Mouse (Mus musculus): ENCODE results near the gene Kpna6. TPM values are rescaled to one million over a fixed set of nuclear protein-coding genes. Genes with fewer than 3 reads are reported as not detected.

Gene Kpna6
- polyA plus RNA-seq, 1 experiment from 2014 or later = 19.3 TPM

DNA sequence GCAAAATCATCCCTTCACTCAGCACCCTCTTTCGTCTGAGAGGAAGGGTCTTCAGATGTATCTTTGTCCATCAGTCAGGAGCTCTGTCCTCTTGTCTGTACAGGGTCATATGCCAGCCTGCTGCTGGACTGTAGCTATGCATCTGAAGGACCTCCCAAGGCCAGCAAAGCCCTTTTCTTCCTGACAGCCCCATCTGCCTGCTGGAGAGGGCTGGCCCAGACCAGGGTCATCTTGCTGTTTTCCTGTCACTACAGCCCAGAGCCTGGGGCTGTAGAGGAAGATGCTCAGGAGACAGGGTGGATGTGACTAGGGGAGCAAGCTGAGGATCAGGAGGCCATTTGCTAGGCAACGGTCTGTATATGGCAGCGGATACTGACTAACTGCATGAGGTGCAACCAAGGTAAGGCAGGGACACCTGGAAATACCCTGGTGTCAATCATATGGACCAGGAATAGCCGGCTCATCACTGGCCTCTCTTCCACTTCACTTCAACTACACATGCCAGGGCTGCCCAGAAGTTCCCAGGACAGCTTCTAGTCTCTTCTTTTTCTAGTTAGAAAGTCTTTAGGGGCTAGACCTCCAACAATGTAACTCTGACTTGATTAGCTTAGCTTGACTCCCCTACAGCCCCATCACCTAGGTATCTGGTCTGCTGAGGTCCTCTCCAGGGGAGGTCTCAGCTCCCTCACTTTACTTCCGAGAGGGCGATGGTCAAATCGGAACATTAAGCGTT is 49.6 kb downstream of the Kpna6 start:
- WGBS = 14% methylated on average over 8 of the region's 8 CpGs
- H3K36me3 ChIP-seq (ENCODE audit: control insufficient read depth, insufficient read depth, low read length) = peaks cover 18% of the 10 kb centered on the region
- H3K9ac ChIP-seq (ENCODE audit: low read depth, low read length) = peak overlapping the region; percentile 82
- peak overlapping the region; percentile 71 for H3K4me3 ChIP-seq (ENCODE audit: low read depth, low read length)
- no peaks in the 10 kb centered on the region for H3K27me3 ChIP-seq (ENCODE audit: control insufficient read depth, insufficient read depth, low read depth, low read length)
- peak overlapping the region; percentile 99 for H3K4me2 ChIP-seq (ENCODE audit: low read length)
- peaks cover 43% of the 10 kb centered on the region for H3K4me1 ChIP-seq (ENCODE audit: control insufficient read depth, insufficient read depth, low read length)
- no peak for ATAC-seq
- no peaks in the 10 kb centered on the region for H3K9me3 ChIP-seq (replicated peaks; ENCODE audit: control insufficient read depth, low read length, poor library complexity, severe bottlenecking)
- H3K27ac ChIP-seq (ENCODE audit: low read length) = peak overlapping the region; percentile 98

DNA sequence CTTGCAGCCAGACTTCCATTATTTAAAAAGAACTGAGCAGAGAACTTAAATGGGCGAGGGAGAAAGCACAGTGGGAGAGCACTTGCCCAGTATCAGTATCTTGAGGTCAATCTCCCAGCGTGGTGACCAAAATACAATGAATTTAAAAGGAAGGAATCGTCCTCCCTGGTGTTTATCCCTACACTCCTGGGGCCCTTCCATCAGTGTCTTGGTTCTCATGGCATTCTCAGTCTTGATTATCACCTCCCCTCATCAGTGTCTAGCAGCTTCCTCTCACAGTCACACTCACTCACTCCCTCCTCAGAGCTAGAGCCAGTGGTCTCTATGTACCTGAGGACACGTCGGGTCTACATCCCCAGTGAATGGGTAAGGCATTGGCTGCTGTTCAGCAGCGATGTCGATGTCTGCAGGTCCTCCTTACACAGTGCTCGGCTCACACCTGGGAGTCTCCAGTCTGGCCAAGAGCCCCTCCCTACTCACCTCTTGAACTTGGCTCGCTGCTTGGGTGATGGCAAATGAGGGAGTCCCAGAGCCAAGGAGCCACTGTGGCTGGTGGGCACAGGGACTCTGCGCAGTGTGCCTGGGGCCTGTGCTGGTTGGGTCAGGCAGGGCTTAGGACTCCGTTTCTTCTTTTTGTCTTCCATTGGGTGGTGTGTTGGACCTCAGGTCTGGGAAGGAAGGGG is 50.3 kb downstream of the Kpna6 start:
- peak overlapping the region; percentile 71 for H3K4me3 ChIP-seq (ENCODE audit: low read depth, low read length)
- no peaks in the 10 kb centered on the region for H3K9me3 ChIP-seq (replicated peaks; ENCODE audit: control insufficient read depth, low read length, poor library complexity, severe bottlenecking)
- no peaks in the 10 kb centered on the region for H3K27me3 ChIP-seq (ENCODE audit: control insufficient read depth, insufficient read depth, low read depth, low read length)
- H3K27ac ChIP-seq (ENCODE audit: low read length) = peak overlapping the region; percentile 98
- peaks cover 46% of the 10 kb centered on the region for H3K4me1 ChIP-seq (ENCODE audit: control insufficient read depth, insufficient read depth, low read length)
- H3K9ac ChIP-seq (ENCODE audit: low read depth, low read length) = peak overlapping the region; percentile 82
- H3K36me3 ChIP-seq (ENCODE audit: control insufficient read depth, insufficient read depth, low read length) = peaks cover 12% of the 10 kb centered on the region; the same call in 1 of the 2 replicates
- H3K4me2 ChIP-seq (ENCODE audit: low read length) = peak overlapping the region; percentile 99
- ATAC-seq = no peak
- 73% methylated on average over 11 of the region's 11 CpGs for WGBS

DNA sequence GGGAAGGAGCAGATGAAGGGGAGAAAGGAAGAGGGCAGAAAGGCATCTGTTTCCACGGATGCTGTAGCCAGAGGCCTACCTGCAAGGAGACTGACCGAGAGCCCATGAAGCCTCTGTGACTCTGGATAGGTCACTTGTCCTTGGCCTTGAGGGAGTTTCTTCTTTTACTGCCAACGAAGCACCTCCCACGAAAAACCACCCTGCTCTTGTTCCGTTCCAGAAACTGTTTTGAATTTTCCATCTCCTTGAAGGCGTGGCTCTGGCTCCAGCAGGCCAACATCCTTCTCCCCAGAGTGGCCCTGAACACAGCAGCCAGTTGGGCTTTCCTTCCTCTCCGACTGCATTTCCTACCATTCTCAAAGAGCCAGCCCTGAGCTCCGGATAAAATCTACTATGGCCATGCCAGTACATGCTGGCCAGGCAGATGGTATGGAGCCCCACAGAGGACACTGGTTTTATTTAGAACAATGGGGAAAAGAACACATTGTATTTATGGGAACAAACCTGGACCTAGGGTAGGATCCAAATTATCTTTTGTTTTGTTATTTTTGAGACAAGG is 51.2 kb downstream of the Kpna6 start:
- no peak overlapping the region for H3K4me3 ChIP-seq (ENCODE audit: low read depth, low read length)
- peaks cover 8% of the 10 kb centered on the region; the same call in 1 of the 2 replicates for H3K36me3 ChIP-seq (ENCODE audit: control insufficient read depth, insufficient read depth, low read length)
- H3K27ac ChIP-seq (ENCODE audit: low read length) = no peak overlapping the region
- peaks cover 46% of the 10 kb centered on the region for H3K4me1 ChIP-seq (ENCODE audit: control insufficient read depth, insufficient read depth, low read length)
- WGBS = 83% methylated on average over 8 of the region's 8 CpGs
- peak overlapping the region; percentile 42; the same call in 1 of the 2 replicates for H3K9ac ChIP-seq (ENCODE audit: low read depth, low read length)
- peak overlapping the region; percentile 7; the same call in 1 of the 2 replicates for H3K4me2 ChIP-seq (ENCODE audit: low read length)
- no peaks in the 10 kb centered on the region for H3K27me3 ChIP-seq (ENCODE audit: control insufficient read depth, insufficient read depth, low read depth, low read length)
- ATAC-seq = no peak
- no peaks in the 10 kb centered on the region for H3K9me3 ChIP-seq (replicated peaks; ENCODE audit: control insufficient read depth, low read length, poor library complexity, severe bottlenecking)

DNA sequence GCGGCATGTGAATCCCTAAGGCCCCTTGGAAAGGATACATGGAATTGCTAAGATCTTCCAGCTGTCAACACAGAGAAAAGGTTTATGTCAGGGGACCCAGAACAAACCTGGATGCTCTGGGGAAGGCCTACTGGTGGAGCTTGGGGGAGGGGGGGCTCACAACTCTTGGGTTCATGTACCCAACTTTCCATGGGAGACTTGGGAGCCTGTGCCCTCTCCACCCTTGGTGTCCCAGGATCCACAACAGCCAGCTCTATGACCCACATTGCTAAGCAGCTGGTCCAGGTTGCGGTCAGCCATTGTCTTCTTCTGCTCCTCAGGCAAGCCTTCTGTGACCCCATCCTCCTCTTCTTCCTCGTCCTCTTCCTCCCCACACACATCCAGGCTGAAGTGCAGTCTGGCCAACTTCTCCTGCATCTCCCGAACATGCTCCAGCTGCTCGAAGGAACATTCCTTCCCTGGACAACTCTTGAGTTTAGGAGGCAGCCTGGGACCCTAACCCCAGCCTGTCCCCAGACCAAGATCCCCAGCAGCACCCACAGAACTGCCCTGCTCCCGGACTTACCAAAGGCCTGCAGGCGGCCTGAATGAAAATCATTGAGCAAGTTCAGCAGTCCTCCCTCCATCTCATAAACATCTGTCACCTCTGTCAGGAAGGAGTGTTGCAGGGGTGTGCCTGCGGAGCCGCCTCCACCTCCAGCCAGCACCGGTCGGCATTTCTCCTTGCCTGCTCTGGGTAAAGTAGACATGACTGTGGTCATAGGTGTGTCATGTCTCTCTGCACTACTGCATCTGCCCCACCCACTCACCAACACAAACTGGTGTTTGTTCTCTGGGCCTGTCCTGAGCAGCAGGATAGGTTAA is 51.9 kb downstream of the Kpna6 start:
- H3K4me1 ChIP-seq (ENCODE audit: control insufficient read depth, insufficient read depth, low read length) = peaks cover 43% of the 10 kb centered on the region

DNA sequence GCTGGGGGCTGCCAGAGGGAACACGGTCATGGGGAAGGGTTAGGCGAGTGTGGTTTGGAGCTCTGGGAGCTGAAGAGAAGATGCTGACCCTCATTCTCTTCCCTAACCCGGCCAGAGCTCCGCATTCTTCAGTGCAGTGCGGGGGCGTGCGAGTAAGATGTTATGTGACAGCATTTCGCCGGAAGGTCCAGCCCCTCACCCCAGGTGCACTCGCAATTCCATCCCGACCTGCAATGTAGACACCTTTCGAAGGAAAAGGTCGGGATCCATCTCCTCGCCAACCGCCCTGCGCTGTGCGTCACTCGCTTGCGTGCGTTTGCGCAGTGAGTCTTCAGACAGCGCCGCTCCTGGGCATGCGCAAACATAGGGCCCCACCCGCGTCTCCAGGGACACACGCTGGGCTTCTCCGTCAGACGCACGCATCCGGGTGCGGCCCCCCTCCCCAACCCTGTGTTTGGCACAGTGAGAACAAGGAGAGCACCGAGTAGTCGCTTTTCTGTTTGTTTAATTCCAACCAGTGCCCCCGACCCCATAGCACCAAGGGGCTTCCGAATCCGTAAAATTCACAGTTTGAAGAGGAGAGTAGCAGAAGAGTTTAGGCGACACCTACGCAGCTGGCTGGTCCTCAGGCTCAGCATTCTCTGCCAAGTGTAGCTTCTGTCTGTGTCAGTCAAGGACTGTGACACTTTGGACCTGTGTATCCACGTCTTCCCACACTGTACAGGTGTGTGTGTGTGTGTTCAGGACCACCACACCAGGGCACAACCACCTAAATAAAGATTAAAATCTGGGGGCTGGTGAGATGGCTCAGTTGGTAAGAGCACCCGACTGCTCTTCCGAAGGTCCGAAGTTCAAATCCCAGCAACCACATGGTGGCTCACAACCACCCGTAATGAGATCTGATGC is 53.5 kb downstream of the Kpna6 start, which contains the start of gene Iqcc:
TSS of gene Iqcc (minus strand) at position 314 of the 906 bp plus-strand sequence.
- peak within 1 kb of the TSS; percentile 88 for H3K9ac ChIP-seq (ENCODE audit: low read depth, low read length)
- WGBS = 4% methylated on average over 43 of the region's 44 CpGs
- peak within 1 kb of the TSS; percentile 63 for H3K4me3 ChIP-seq (ENCODE audit: low read depth, low read length)
- ATAC-seq = peak; percentile 89
- H3K4me2 ChIP-seq (ENCODE audit: low read length) = peak within 1 kb of the TSS; percentile 94
- no peaks in the 10 kb centered on the region for H3K27me3 ChIP-seq (ENCODE audit: control insufficient read depth, insufficient read depth, low read depth, low read length)
- H3K4me1 ChIP-seq (ENCODE audit: control insufficient read depth, insufficient read depth, low read length) = peaks cover 32% of the 10 kb centered on the region
- peak within 1 kb of the TSS; percentile 94 for H3K27ac ChIP-seq (ENCODE audit: low read length)
- no peaks in the 10 kb centered on the region for H3K9me3 ChIP-seq (replicated peaks; ENCODE audit: control insufficient read depth, low read length, poor library complexity, severe bottlenecking)
- peaks cover 4% of the 10 kb centered on the region; the same call in 1 of the 2 replicates for H3K36me3 ChIP-seq (ENCODE audit: control insufficient read depth, insufficient read depth, low read length)

More for the DNA sequence above, 51.9 kb downstream of the Kpna6 start:
- ATAC-seq = no peak
- Histone ChIP-seq H3K9ac (ENCODE audit: low read depth, low read length) (peak overlapping the region; percentile 42; the same call in 1 of the 2 replicates), H3K27ac (ENCODE audit: low read length) (no peak overlapping the region), H3K4me2 (ENCODE audit: low read length) (no peak overlapping the region), H3K36me3 (ENCODE audit: control insufficient read depth, insufficient read depth, low read length) (peaks cover 4% of the 10 kb centered on the region; the same call in 1 of the 2 replicates), H3K27me3 (ENCODE audit: control insufficient read depth, insufficient read depth, low read depth, low read length) (no peaks in the 10 kb centered on the region), H3K4me3 (ENCODE audit: low read depth, low read length) (no peak overlapping the region), H3K9me3 (replicated peaks; ENCODE audit: control insufficient read depth, low read length, poor library complexity, severe bottlenecking) (no peaks in the 10 kb centered on the region)
- WGBS = 93% methylated on average over 11 of the region's 11 CpGs

DNA sequence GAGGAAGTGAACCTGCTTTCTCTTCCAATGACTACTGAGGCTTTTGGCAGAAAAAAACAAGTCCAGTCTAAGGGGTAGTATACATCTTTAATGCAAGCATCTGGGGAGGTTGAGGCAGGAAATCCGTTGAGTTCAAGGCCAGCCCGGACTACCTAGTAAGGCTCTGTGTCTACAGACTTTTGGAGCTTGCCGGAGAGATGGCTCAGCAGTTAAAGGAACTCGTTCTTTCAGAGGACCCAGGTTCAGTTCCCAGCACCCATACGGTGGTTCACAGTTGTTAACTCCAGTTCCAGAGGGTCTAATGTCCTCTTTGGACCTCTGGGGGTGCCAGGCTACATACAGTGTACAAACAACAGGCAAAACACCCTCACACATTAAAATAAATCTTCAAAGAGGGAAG is 54.5 kb downstream of the Kpna6 start:
- 93% methylated on average over 5 of the region's 5 CpGs for WGBS
- no peak for ATAC-seq
- Histone ChIP-seq H3K9me3 (replicated peaks; ENCODE audit: control insufficient read depth, low read length, poor library complexity, severe bottlenecking) (no peaks in the 10 kb centered on the region), H3K9ac (ENCODE audit: low read depth, low read length) (peak overlapping the region; percentile 88), H3K36me3 (ENCODE audit: control insufficient read depth, insufficient read depth, low read length) (peaks cover 4% of the 10 kb centered on the region; the same call in 1 of the 2 replicates), H3K4me3 (ENCODE audit: low read depth, low read length) (peak overlapping the region; percentile 63), H3K27me3 (ENCODE audit: control insufficient read depth, insufficient read depth, low read depth, low read length) (no peaks in the 10 kb centered on the region), H3K4me1 (ENCODE audit: control insufficient read depth, insufficient read depth, low read length) (peaks cover 31% of the 10 kb centered on the region), H3K27ac (ENCODE audit: low read length) (peak overlapping the region; percentile 94), H3K4me2 (ENCODE audit: low read length) (peak overlapping the region; percentile 94)

DNA sequence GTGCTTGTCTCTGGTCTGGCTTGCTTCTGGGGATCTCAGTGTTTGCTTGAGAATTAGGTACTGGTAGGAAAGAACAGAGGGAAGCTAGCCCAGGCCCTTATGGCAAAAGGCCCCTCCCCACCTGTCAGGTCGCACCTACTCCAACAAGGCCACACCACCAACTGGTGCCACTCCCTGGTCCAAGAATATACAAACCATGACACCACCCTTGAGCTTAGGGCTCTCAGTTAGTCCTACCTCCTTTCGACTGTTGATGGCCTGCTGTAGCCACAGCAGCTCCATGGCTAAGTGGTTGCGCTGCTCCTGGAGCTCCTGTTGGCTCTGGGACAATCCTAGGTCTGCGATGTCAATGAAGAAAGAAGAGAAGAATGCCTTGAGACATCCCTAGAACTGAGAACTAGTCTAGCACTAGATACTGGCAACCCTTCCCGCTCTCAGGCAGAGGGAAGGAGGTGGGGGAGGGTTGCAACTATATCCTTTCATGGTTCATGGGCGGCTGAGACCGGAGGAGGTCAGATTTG is 55.4 kb downstream of the Kpna6 start:
- Histone ChIP-seq H3K9me3 (replicated peaks; ENCODE audit: control insufficient read depth, low read length, poor library complexity, severe bottlenecking) (no peaks in the 10 kb centered on the region), H3K4me2 (ENCODE audit: low read length) (no peak overlapping the region), H3K9ac (ENCODE audit: low read depth, low read length) (no peak overlapping the region), H3K36me3 (ENCODE audit: control insufficient read depth, insufficient read depth, low read length) (peaks cover 4% of the 10 kb centered on the region; the same call in 1 of the 2 replicates), H3K4me1 (ENCODE audit: control insufficient read depth, insufficient read depth, low read length) (peaks cover 23% of the 10 kb centered on the region), H3K27ac (ENCODE audit: low read length) (no peak overlapping the region), H3K27me3 (ENCODE audit: control insufficient read depth, insufficient read depth, low read depth, low read length) (no peaks in the 10 kb centered on the region), H3K4me3 (ENCODE audit: low read depth, low read length) (no peak overlapping the region)
- WGBS = 97% methylated on average over 7 of the region's 7 CpGs
- ATAC-seq = no peak
